Mouse (Mus musculus) erythroblast, embryonic 14.5 days (primary cell): Measurements from ENCODE around the gene Slc46a1. TPM values are rescaled to one million over a fixed set of nuclear protein-coding genes. Genes with fewer than 3 reads are reported as not detected.

Source experiments
- H3K27me3 ChIP-seq: 2 replicates; pipeline ENCODE4 v1.6.1; 2012; ENCODE audit warnings: inconsistent platforms; ENCODE audit not compliant: control insufficient read depth
- H3K36me3 ChIP-seq: 2 replicates; pipeline ENCODE4 v1.6.1; 2012; ENCODE audit warnings: mild to moderate bottlenecking, inconsistent platforms; ENCODE audit not compliant: control insufficient read depth
- H3K4me1 ChIP-seq: 2 replicates; pipeline ENCODE4 v1.6.1; 2012; ENCODE audit warnings: inconsistent platforms; ENCODE audit not compliant: control insufficient read depth
- H3K4me3 ChIP-seq: replicated peaks from 2 replicates; pipeline ENCODE3; 2012; ENCODE audit warnings: moderate library complexity, mild to moderate bottlenecking, inconsistent platforms
- H3K9me3 ChIP-seq: 2 replicates; pipeline ENCODE4 v1.6.1; 2012; ENCODE audit warnings: low read length, inconsistent platforms, mixed read lengths; ENCODE audit not compliant: control insufficient read depth
- GATA1 ChIP-seq: IDR thresholded peaks from 2 replicates; pipeline ENCODE4 v1.6.1; 2012; ENCODE audit warnings: low read length, inconsistent platforms, mixed read lengths
- TAL1 ChIP-seq: IDR thresholded peaks from 3 replicates; pipeline ENCODE4 v1.6.1; 2012; ENCODE audit warnings: low read length, inconsistent platforms, mixed read lengths
- polyA plus RNA-seq: library from polyadenylated mRNA; stranded (reverse); fragments of >175 nt; gene quantifications from 2 replicates; pipeline ENCODE4 v1.2.3, GENCODE M21; 2012

Gene Slc46a1
- polyA plus RNA-seq, 1 experiment = 0.08 TPM

- H3K4me1 ChIP-seq = no peaks in the 10 kb centered on the region
- no peaks in the 10 kb centered on the region for H3K9me3 ChIP-seq
- TF ChIP-seq TAL1 (no peak), GATA1 (no peak)
- no peak overlapping the region for H3K4me3 ChIP-seq
- H3K27me3 ChIP-seq = 0 out of 2 replicates have a peak, but pooled peaks cover 2% of the 10 kb centered on the region
- no peaks in the 10 kb centered on the region for H3K36me3 ChIP-seq
These were observed 35.2 kb upstream of the Slc46a1 start for GRCm38 (mm10) chr11:78430195-78430878.

GRCm38 (mm10) chr11:78431176-78431575 is 34.3 kb upstream of the Slc46a1 start:
- H3K9me3 ChIP-seq = no peaks in the 10 kb centered on the region
- H3K27me3 ChIP-seq = 0 out of 2 replicates have a peak, but pooled peaks cover 2% of the 10 kb centered on the region
- TF ChIP-seq TAL1 = no peak
- TF ChIP-seq GATA1 = no peak
- H3K36me3 ChIP-seq = no peaks in the 10 kb centered on the region
- H3K4me3 ChIP-seq = no peak overlapping the region
- peaks cover 4% of the 10 kb centered on the region; the same call in 1 of the 2 replicates for H3K4me1 ChIP-seq

- Histone ChIP-seq H3K27me3 (0 out of 2 replicates have a peak, but pooled peaks cover 2% of the 10 kb centered on the region), H3K4me3 (no peak overlapping the region), H3K4me1 (peaks cover 4% of the 10 kb centered on the region; the same call in 1 of the 2 replicates), H3K36me3 (no peaks in the 10 kb centered on the region), H3K9me3 (no peaks in the 10 kb centered on the region)
- TF ChIP-seq TAL1 (no peak), GATA1 (no peak)
These were observed 31.4 kb upstream of the Slc46a1 start for GRCm38 (mm10) chr11:78434052-78434451.

- 0 out of 2 replicates have a peak, but pooled peaks cover 2% of the 10 kb centered on the region for H3K27me3 ChIP-seq
- no peak for TF ChIP-seq GATA1
These were observed 29.6 kb upstream of the Slc46a1 start for GRCm38 (mm10) chr11:78435776-78436349.

GRCm38 (mm10) chr11:78437182-78437581 is 28.3 kb upstream of the Slc46a1 start:
- Histone ChIP-seq H3K36me3 (no peaks in the 10 kb centered on the region), H3K27me3 (0 out of 2 replicates have a peak, but pooled peaks cover 2% of the 10 kb centered on the region), H3K4me3 (no peak overlapping the region), H3K4me1 (peaks cover 4% of the 10 kb centered on the region; the same call in 1 of the 2 replicates), H3K9me3 (no peaks in the 10 kb centered on the region)
- no peak for TF ChIP-seq GATA1
- TF ChIP-seq TAL1 = no peak

More at GRCm38 (mm10) chr11:78435776-78436349, 29.6 kb upstream of the Slc46a1 start:
- peaks cover 4% of the 10 kb centered on the region; the same call in 1 of the 2 replicates for H3K4me1 ChIP-seq
- no peak overlapping the region for H3K4me3 ChIP-seq
- H3K9me3 ChIP-seq = no peaks in the 10 kb centered on the region
- H3K36me3 ChIP-seq = no peaks in the 10 kb centered on the region

- Histone ChIP-seq H3K27me3 (0 out of 2 replicates have a peak, but pooled peaks cover 2% of the 10 kb centered on the region), H3K4me3 (no peak overlapping the region), H3K9me3 (no peaks in the 10 kb centered on the region), H3K4me1 (peaks cover 4% of the 10 kb centered on the region; the same call in 1 of the 2 replicates), H3K36me3 (no peaks in the 10 kb centered on the region)
- no peak for TF ChIP-seq GATA1
These were observed 27.0 kb upstream of the Slc46a1 start for GRCm38 (mm10) chr11:78438399-78438930.

- H3K27me3 ChIP-seq = no peaks in the 10 kb centered on the region
These were observed 22.4 kb upstream of the Slc46a1 start for GRCm38 (mm10) chr11:78443115-78443514.

GRCm38 (mm10) chr11:78447168-78447567 is 18.3 kb upstream of the Slc46a1 start:
- no peak for TF ChIP-seq TAL1
- TF ChIP-seq GATA1 = no peak
- no peak overlapping the region for H3K4me3 ChIP-seq

More at GRCm38 (mm10) chr11:78443115-78443514, 22.4 kb upstream of the Slc46a1 start:
- no peak for TF ChIP-seq TAL1
- no peak for TF ChIP-seq GATA1
- Histone ChIP-seq H3K4me1 (no peaks in the 10 kb centered on the region), H3K9me3 (no peaks in the 10 kb centered on the region), H3K4me3 (no peak overlapping the region), H3K36me3 (no peaks in the 10 kb centered on the region)

GRCm38 (mm10) chr11:78448242-78448641 is 17.3 kb upstream of the Slc46a1 start:
- TF ChIP-seq GATA1 (no peak), TAL1 (no peak)
- H3K4me1 ChIP-seq = no peaks in the 10 kb centered on the region
- H3K4me3 ChIP-seq = no peak overlapping the region
- H3K27me3 ChIP-seq = no peaks in the 10 kb centered on the region
- no peaks in the 10 kb centered on the region for H3K9me3 ChIP-seq
- no peaks in the 10 kb centered on the region for H3K36me3 ChIP-seq

More at GRCm38 (mm10) chr11:78447168-78447567, 18.3 kb upstream of the Slc46a1 start:
- Histone ChIP-seq H3K9me3 (no peaks in the 10 kb centered on the region), H3K4me1 (no peaks in the 10 kb centered on the region), H3K27me3 (no peaks in the 10 kb centered on the region), H3K36me3 (no peaks in the 10 kb centered on the region)
